Mouse (Mus musculus) CH12.LX (cell line): Measurements from ENCODE around the gene Mrgbp.

Source experiments
- CTCF ChIP-seq, 2 experiments: IDR thresholded peaks in 1 of 2; conservative IDR thresholded peaks in 1 of 2; 2 replicates each; pipeline ENCODE4 v1.5.1; 2011 to 2012; ENCODE audit warnings: low read depth in 2 of 2, low read length in 2 of 2, improper control_type of control experiment in 1 of 2, inconsistent platforms in 1 of 2, mild to moderate bottlenecking in 1 of 2, moderate library complexity in 1 of 2
- EP300 ChIP-seq: IDR thresholded peaks from 2 replicates; pipeline ENCODE4 v1.6.1; 2011; ENCODE audit warnings: low read length, improper control_type of control experiment
- MEF2A ChIP-seq: IDR thresholded peaks from 2 replicates; pipeline ENCODE4 v1.6.1; 2014; ENCODE audit warnings: low read depth, mild to moderate bottlenecking, inconsistent platforms, low read length, improper control_type of control experiment, borderline replicate concordance
- POLR2A ChIP-seq: IDR thresholded peaks from 2 replicates; pipeline ENCODE4 v1.6.1; 2011; ENCODE audit warnings: low read depth, mild to moderate bottlenecking, improper control_type of control experiment, low read length
- POLR2AphosphoS2 ChIP-seq: IDR thresholded peaks from 2 replicates; pipeline ENCODE4 v1.6.1; 2011; ENCODE audit warnings: low read depth, low read length, improper control_type of control experiment
- TCF12 ChIP-seq: IDR thresholded peaks from 2 replicates; pipeline ENCODE4 v1.6.1; 2014; ENCODE audit warnings: low read depth, mild to moderate bottlenecking, inconsistent platforms, low read length, improper control_type of control experiment

DNA sequence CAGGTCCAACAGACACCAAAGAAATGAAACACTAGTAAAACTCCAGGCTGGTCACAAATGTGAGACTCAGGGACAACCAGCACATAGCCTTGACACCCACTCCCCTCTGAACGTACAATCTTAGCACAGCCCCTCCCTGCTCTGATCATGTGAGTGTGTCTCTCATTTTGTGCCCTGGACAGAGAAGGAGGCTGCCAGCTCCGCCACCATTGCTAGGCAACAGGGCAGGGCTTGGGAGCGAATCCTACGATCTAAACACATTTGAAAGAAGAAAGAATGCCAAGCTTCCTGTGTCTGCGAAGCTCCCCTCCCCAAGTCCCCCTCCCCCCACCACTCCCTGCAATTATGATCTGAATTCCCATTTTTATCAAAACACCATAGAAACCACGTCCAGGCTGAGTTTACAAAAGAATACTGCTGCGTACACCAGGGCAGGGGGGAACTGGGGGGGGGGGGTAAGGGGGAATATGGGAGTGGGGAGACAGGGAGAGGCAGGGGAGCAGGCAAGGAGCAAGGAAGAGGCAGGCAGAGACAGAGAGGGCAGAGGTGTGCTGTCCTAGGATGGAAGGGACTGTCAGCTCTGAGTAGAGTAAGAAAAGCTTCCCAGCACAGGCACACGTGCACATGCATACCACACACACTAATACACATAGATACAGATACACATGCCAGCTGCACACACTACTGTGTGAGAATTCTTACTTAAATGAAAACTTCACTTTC is 33.6 kb upstream of the Mrgbp start:
- TF ChIP-seq POLR2A (no peak), EP300 (no peak), TCF12 (no peak), MEF2A (no peak), POLR2AphosphoS2 (no peak), CTCF (conservative IDR thresholded peaks at IDR 0.05 in 1 of 2, IDR thresholded peaks at IDR 0.05 in 1 of 2; ENCODE audit: low read depth in 2 of 2, low read length in 2 of 2) (no peak)
